Mouse (Mus musculus) megakaryocyte, embryonic 14.5 days (primary cell): ENCODE measurements around the gene Alox12b. TPM values are rescaled to one million over a fixed set of nuclear protein-coding genes. Genes with fewer than 3 reads are reported as not detected.
A peak's percentile ranks its signal among the peaks of the same experiment; 100 is the strongest.

Experiments used
- H3K27me3 ChIP-seq: replicated peaks from 2 replicates; pipeline ENCODE3; 2012; ENCODE audit warnings: inconsistent platforms
- H3K36me3 ChIP-seq: replicated peaks from 2 replicates; pipeline ENCODE3; 2012; ENCODE audit warnings: low read length, inconsistent platforms, mixed read lengths
- H3K4me1 ChIP-seq: 2 replicates; pipeline ENCODE4 v1.6.1; 2012; ENCODE audit warnings: inconsistent platforms
- H3K4me3 ChIP-seq: replicated peaks from 2 replicates; pipeline ENCODE3; 2012; ENCODE audit warnings: moderate library complexity, mild to moderate bottlenecking, inconsistent platforms
- H3K9me3 ChIP-seq: 2 replicates; pipeline ENCODE4 v1.6.1; 2012; ENCODE audit warnings: inconsistent platforms
- FLI1 ChIP-seq: IDR thresholded peaks from 2 replicates; pipeline ENCODE4 v1.6.1; 2012; ENCODE audit warnings: low read length, inconsistent platforms, mixed read lengths
- GATA1 ChIP-seq: IDR thresholded peaks from 3 replicates; pipeline ENCODE4 v1.6.1; 2012; ENCODE audit warnings: mixed read lengths, low read length, inconsistent platforms, borderline replicate concordance
- polyA plus RNA-seq: library from polyadenylated mRNA; stranded (reverse); fragments of >175 nt; gene quantifications from 2 replicates; pipeline ENCODE4 v1.2.3, GENCODE M21; 2012; ENCODE audit warnings: low replicate concordance; ENCODE audit not compliant: insufficient read depth

Alox12b gene
- polyA plus RNA-seq, 1 experiment, result not detected

DNA sequence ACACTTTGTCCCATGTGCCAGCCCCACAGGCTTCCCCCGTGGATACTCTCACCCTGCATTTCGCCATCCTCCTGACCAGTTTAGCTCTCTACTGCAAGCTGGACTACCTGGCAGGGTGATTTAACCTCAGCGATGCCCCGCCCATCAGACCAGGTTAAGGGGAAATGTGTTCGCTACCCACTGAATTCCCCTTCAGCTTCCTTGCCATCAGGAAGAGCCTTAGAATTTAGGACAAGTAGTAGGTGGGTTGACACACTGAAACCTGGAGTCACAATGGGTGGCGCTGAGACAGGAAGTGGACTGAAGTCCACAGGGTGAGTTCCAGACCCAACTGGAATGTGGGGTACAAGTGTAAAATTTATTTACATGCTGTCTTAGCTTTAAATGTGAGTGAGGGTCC, 41.0 kb downstream of the Alox12b start, which contains the start of gene Alox8:
Gene Alox8, minus strand, starts transcription at position 101 of the 400 bp plus-strand sequence.
- Histone ChIP-seq H3K4me3 (peak within 1 kb of the TSS; percentile 80), H3K4me1 (peaks cover 25% of the 10 kb centered on the region), H3K9me3 (no peaks in the 10 kb centered on the region), H3K27me3 (peaks cover 63% of the 10 kb centered on the region), H3K36me3 (no peaks in the 10 kb centered on the region)
- TF ChIP-seq FLI1 (no peak), GATA1 (no peak)

DNA sequence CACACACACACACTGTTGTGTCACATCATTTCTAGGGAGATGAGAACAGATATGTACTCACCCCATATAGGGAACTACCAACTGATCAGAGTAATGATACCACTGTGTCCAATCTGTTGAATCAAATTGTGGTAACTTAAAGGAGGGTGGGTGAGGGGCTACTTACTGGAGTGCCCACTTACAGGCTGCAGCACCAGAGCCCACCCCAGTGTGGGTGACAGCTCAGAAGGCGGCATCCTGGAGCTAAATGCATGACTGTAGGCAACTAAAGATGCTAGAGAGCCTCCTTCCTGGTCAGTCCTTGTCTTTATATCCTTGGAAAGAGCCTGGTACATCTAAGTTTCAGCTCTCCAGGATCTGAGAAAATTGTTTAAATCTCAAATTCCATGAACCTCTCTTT, 42.5 kb downstream of the Alox12b start:
- TF ChIP-seq FLI1 (no peak), GATA1 (no peak)

DNA sequence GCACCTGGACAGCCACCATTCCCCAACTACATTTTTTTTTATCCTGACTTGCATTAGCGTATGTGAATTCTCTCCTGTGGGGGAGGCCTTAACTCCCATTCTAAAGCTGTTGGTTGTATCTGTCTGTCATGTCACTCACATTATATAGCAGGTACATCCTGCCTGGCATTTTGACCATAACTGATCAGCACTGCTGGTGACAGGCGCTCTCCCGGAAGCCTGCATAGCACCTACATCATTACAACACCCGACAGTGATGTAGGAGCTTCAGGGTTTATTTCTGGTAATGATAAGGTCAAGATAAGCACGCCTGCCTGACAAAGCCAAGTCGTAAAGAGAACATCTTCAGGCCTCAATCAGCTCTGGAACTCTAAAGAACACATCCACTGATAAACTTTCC, 43.4 kb downstream of the Alox12b start:
- peaks cover 75% of the 10 kb centered on the region for H3K27me3 ChIP-seq
- no peaks in the 10 kb centered on the region for H3K9me3 ChIP-seq
- no peak overlapping the region for H3K4me3 ChIP-seq
- no peak for TF ChIP-seq FLI1
- no peak for TF ChIP-seq GATA1
- peaks cover 33% of the 10 kb centered on the region for H3K4me1 ChIP-seq
- no peaks in the 10 kb centered on the region for H3K36me3 ChIP-seq

More for the DNA sequence above, 42.5 kb downstream of the Alox12b start:
- no peaks in the 10 kb centered on the region for H3K9me3 ChIP-seq
- H3K4me1 ChIP-seq, result peaks cover 33% of the 10 kb centered on the region
- H3K36me3 ChIP-seq, result no peaks in the 10 kb centered on the region
- H3K27me3 ChIP-seq, result peaks cover 68% of the 10 kb centered on the region
- no peak overlapping the region for H3K4me3 ChIP-seq

DNA sequence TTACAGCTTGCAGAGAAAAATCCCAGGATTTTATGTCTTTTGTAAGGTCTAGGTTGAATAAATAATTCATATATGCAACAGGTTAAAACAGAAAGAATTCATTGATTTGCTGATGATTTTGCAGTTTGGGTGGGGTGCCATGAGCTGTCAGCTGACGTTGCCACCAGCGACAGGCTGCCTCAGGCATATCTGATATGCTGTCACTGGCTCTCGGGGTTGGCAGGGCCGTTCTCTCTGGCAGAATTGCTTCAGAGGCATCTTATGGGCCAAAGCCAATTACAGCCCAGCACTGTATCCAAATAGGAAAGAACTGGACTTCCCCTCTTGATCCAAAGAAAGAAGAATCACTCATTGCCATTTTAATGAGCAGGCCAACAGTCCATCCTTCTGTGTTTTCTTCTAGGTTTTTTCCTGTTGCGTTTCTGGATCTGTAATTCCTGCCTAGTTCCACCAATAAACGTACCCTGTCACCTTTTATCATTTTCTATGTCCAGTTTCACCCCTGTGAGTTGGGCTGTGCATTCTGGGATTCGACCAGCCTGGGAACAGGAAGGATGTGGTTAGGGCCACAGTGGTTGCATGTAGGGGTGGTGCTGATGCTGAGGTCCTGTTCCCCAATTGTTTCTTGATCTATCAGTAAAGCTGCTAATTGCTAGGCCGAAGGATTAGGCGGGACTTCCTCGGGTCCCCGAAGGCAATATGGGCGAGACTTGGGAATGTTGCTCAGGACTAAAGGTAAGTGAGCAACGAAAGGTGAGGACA, 45.9 kb downstream of the Alox12b start:
- Histone ChIP-seq H3K27me3 (peaks cover 76% of the 10 kb centered on the region), H3K4me1 (peaks cover 23% of the 10 kb centered on the region), H3K9me3 (no peaks in the 10 kb centered on the region), H3K4me3 (no peak overlapping the region), H3K36me3 (no peaks in the 10 kb centered on the region)
- TF ChIP-seq FLI1 (no peak), GATA1 (no peak)

DNA sequence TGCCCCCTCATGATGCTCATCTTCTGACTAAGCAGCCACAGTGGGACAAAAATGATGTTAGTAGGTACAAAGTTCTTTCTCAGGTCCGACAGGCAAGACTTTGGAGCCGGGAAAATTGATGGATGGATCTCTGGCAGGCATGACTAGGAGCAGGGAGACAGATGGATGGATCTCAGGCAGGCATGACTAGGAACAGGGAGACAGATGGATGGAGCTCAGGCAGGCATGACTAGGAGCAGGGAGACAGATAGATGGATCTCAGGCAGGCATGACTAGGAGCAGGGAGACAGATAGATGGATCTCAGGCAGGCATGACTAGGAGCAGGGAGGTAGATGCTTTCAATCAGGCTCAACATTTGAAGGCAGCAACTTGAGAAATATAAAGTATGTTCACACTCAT, 54.6 kb downstream of the Alox12b start:
- Histone ChIP-seq H3K9me3 (no peaks in the 10 kb centered on the region), H3K27me3 (peaks cover 50% of the 10 kb centered on the region), H3K4me3 (no peak overlapping the region), H3K36me3 (no peaks in the 10 kb centered on the region), H3K4me1 (no peaks in the 10 kb centered on the region)
- no peak for TF ChIP-seq FLI1

DNA sequence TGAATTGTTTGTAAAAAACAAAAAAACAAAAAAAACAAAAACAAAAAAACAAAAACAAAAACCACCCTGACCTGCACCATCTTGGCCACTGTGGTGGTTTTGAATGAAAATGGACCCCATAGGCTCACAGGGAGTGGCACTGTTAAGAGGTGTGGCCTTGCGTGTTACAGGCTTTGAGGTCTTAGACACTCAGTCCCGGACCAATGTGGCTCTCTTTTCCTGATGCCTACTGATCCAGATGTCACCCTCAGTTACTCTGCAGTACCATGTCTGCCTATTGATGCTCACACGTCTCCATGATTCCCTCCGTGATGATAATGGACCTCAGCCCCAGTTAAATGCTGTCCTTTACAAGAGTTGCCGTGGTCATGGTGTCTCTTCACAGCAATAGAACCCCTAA, 60.6 kb downstream of the Alox12b start:
- Histone ChIP-seq H3K36me3 (no peaks in the 10 kb centered on the region), H3K4me1 (no peaks in the 10 kb centered on the region), H3K27me3 (peaks cover 58% of the 10 kb centered on the region), H3K4me3 (no peak overlapping the region), H3K9me3 (no peaks in the 10 kb centered on the region)
- TF ChIP-seq GATA1 (no peak), FLI1 (no peak)

DNA sequence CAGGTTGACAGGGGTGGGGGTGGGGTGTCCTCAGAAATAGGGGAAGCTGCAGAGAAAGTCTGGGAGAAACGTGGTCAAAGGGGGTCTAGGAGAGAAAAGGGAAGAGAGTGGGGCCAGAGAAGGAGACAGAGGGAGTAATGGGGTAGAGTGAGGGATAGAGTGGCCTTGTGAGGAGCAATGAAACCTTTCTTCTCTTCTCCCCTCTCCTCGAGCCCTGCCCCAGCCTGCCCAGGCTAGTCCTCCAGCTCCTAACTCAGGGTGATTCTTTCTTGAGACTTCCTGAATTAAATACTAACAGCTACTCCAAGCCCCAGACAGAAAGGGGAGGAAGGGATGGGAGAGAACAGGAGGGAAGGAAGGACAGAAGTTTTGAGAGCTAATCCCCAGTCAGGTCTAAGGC, 61.9 kb downstream of the Alox12b start:
- no peaks in the 10 kb centered on the region for H3K36me3 ChIP-seq
- no peaks in the 10 kb centered on the region; the same call in 1 of the 2 replicates for H3K4me1 ChIP-seq
- H3K9me3 ChIP-seq, result no peaks in the 10 kb centered on the region
- H3K27me3 ChIP-seq, result peaks cover 63% of the 10 kb centered on the region
- TF ChIP-seq GATA1, result no peak
- no peak for TF ChIP-seq FLI1
- no peak overlapping the region for H3K4me3 ChIP-seq

Other genes starting within 250 kb of the Alox12b start
- not detected in 2 replicates for gene Odf4, start 229.9 kb upstream of the Alox12b start, polyA plus RNA-seq
- gene Arhgef15, start 199.5 kb upstream of the Alox12b start, polyA plus RNA-seq, result not detected in 2 replicates
- 3.0 TPM in 1 of 2 replicates, not detected in the other for gene Slc25a35, start 188.9 kb upstream of the Alox12b start, polyA plus RNA-seq
- 3.1 and 6.1 TPM in 2 replicates for gene Rangrf, start 181.8 kb upstream of the Alox12b start, polyA plus RNA-seq
- gene Pfas, start 148.5 kb upstream of the Alox12b start, polyA plus RNA-seq, result 1.9 and 5.5 TPM in 2 replicates
- gene Ctc1, start 141.1 kb upstream of the Alox12b start, polyA plus RNA-seq, result 21.0 and 56.5 TPM in 2 replicates
- 41.3 and 65.2 TPM in 2 replicates for gene Aurkb, start 111.3 kb upstream of the Alox12b start, polyA plus RNA-seq
- gene Borcs6, start 97.3 kb upstream of the Alox12b start, polyA plus RNA-seq, result 60.9 and 88.1 TPM in 2 replicates
- 40.2 and 62.0 TPM in 2 replicates for gene Tmem107, start 86.2 kb upstream of the Alox12b start, polyA plus RNA-seq
- gene Vamp2, start 68.5 kb upstream of the Alox12b start, polyA plus RNA-seq, result 61.5 and 159 TPM in 2 replicates
- gene Per1, start 61.8 kb upstream of the Alox12b start, polyA plus RNA-seq, result 42.3 and 83.5 TPM in 2 replicates
- 7.5 and 44.1 TPM in 2 replicates for gene Hes7, start 36.6 kb upstream of the Alox12b start, polyA plus RNA-seq
- 1.3 and 13.9 TPM in 2 replicates for gene 9130213A22Rik, start 34.4 kb upstream of the Alox12b start, polyA plus RNA-seq
- gene Aloxe3, start 31.1 kb upstream of the Alox12b start, polyA plus RNA-seq, result not detected in 2 replicates
- not detected in 2 replicates for gene Alox8, start 40.9 kb downstream of the Alox12b start, polyA plus RNA-seq
- gene Gucy2e, start 80.0 kb downstream of the Alox12b start, polyA plus RNA-seq, result 0.07 and 0.38 TPM in 2 replicates
- 1.7 and 9.3 TPM in 2 replicates for gene Cntrob, start 166.8 kb downstream of the Alox12b start, polyA plus RNA-seq
- 11.6 TPM in 1 of 2 replicates, not detected in the other for gene Trappc1, start 167.0 kb downstream of the Alox12b start, polyA plus RNA-seq
- not detected in 2 replicates for gene Kcnab3, start 169.3 kb downstream of the Alox12b start, polyA plus RNA-seq
- gene Rnf227, start 183.5 kb downstream of the Alox12b start, polyA plus RNA-seq, result not detected in 2 replicates
- gene Chd3, start 212.4 kb downstream of the Alox12b start, polyA plus RNA-seq, result 14.5 and 29.7 TPM in 2 replicates
- gene Naa38, start 238.5 kb downstream of the Alox12b start, polyA plus RNA-seq, result 33.8 and 159 TPM in 2 replicates
- gene Cyb5d1, start 238.6 kb downstream of the Alox12b start, polyA plus RNA-seq, result 0.25 and 2.4 TPM in 2 replicates
- gene Tmem88, start 241.2 kb downstream of the Alox12b start, polyA plus RNA-seq, result 0.35 TPM in 1 of 2 replicates, not detected in the other